Mouse (Mus musculus): Measurements from ENCODE around the gene Pcp4l1.

Gene Pcp4l1

DNA sequence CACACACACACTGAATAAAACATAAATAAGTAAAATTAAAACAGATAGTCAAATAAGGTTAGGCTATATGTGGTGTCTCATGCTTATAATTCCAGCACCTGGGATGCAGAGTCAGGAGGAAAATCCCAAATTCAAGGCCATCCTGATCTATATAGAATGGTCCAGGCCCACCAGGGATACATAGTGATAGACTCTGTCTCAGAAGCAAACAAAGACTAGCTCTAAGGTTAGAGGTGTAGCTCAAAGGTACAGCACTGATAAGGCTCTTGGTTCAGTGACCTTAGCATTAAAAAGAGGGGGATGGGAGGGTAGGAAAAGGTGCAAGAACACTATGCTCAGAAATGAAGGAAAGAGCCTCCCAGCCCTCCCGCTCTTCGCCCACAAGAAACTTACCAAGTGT lies 60.5 kb downstream of the Pcp4l1 start:
- DNase-seq, result no peak

DNA sequence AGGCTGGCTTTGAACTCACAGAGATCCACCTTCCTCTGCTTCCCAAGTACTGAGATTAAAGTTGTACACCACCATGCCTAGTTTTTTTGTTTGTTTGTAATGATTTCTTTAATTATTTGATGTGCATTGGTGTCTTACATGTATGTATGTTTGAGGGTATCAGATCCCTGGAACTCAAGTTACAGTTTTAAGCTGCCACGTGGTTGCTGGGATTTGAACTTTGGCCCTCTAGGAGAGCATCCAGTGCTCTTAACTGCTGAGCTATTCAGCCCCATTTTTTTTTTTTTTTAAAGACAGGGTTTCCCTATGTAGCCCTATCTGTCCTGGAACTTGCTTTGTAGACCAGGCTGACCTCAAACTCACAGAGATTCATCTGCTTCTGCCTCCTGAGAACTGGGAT lies 65.1 kb downstream of the Pcp4l1 start:
- no peak for DNase-seq

DNA sequence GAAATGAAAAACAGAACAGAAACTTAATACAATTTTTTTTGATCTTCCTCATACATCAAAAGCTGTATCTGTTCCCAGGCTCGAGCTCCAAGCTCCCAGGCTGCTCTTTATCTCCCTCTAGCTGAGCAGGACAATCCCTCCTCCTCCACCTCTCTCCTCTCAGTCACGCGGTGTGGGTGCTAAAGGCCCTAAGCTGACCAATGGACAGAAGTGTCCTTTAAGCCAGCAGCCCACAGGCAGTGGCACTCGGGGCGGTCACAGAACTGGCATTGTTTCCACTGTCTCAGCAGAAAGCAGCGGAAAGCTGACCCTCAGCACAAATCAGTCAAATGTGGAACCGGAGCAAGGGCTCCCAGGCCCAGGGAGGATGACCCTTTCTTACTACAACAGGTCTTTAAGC lies 66.8 kb downstream of the Pcp4l1 start:
- DNase-seq, result peak; percentile 39

DNA sequence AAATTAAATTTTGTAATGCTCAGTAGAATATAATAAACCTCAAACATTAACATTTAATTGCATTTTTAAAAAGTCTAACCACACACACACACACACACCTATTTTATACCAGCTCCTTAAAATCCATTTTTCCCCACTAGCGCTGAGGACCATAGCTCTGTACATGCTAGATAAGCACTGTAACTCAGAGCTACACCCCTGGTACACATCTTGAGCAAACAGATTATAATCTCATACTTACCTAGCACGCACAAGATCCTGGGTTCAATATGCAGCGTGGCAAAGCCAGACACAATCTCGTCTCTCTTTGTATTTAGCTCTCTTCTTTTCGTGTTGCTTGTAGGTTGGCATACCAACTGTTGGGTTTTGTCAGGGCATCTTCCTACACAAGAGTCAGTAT lies 71.7 kb downstream of the Pcp4l1 start:
- DNase-seq, result no peak

Data from right cerebral cortex, postnatal 25 days (tissue).